Mouse (Mus musculus): ENCODE measurements around the gene Frmd8. TPM values are rescaled to one million over a fixed set of nuclear protein-coding genes. Genes with fewer than 3 reads are reported as not detected.
"Not testable (repeated sequence)": the region's sequence is repeated elsewhere in the genome, so short reads cannot be mapped to it uniquely, and the experiment has no call there.

Gene Frmd8
- total RNA-seq, 2 experiments from 2014 or later, result 19.0 to 20.5 TPM

DNA sequence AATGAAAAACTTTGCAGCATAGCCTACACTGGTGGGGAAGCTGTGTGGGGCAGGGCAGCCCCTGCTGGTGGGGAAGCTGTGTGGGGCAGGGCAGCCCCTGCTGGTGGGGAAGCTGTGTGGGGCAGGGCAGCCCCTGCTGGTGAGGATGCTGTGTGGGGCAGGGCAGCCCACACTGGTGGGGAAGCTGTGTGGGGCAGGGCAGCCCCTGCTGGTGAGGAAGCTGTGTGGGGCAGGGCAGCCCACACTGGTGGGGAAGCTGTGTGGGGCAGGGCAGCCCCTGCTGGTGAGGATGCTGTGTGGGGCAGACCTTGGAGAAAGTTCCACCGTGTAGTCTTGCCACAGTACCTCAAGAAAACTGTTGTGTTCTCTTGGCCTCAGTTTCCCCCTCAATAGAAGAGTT, 61.0 kb downstream of the Frmd8 start:
- intact Hi-C loops (cut with DNase I); DNase-seq: not testable (repeated sequence)

DNA sequence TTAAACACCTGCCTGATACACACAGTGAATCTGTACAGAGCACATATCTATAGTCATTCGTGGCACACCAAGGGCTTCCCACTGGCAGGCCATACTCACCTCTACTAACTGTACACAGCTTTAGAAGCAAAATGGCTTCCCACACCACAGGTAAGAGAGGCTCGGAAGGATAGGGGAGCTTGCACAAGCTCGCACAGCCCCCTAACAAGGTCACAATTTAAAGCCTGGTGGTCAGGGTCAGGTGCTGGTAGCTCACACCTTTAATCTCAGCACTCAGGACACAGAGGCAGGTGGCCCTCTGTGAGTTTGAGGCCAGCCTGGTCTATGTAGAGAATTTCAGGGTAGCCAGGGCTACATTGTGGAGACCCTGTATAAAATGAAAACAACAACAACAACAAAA, 61.5 kb downstream of the Frmd8 start:
- DNase-seq, result no peak
- intact Hi-C loops (cut with DNase I), result no loop called here

DNA sequence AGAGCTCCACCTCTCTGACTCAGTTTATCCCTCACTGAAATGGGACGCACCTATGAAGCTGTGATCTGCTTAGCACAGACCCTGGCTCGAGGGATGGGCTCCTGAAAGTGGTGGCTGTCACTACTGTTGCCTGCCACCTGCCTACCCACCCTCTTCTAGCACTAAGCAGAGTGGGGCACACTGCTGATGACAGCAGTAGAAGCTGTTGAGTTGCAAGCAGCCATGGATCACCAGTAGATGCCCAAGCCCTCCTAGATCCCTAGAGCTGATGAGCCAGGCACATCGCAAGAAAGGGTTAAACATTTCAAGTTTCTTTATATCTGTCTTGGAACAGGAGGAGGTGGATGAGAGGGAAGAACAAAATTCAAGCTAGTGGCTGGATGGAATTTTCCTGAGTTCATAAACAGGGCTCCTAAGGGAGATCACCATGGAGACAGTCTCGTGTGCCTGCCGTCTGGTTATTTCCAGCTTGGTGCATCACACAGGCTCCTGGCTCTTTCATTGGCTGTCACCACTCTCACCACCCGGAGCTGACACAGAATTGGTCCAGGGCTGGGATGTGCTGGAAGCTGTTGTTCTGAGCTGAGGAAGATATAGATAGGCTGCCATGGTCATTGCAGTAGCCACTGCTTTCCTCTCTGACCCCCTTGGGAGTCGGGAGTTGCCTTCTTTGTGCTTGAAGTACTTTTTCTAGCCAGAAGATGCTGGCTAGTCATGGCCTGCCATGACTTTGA, 63.1 kb downstream of the Frmd8 start:
- intact Hi-C loops (cut with DNase I), result no loop called here
- DNase-seq, result peak; percentile 91 to 93

DNA sequence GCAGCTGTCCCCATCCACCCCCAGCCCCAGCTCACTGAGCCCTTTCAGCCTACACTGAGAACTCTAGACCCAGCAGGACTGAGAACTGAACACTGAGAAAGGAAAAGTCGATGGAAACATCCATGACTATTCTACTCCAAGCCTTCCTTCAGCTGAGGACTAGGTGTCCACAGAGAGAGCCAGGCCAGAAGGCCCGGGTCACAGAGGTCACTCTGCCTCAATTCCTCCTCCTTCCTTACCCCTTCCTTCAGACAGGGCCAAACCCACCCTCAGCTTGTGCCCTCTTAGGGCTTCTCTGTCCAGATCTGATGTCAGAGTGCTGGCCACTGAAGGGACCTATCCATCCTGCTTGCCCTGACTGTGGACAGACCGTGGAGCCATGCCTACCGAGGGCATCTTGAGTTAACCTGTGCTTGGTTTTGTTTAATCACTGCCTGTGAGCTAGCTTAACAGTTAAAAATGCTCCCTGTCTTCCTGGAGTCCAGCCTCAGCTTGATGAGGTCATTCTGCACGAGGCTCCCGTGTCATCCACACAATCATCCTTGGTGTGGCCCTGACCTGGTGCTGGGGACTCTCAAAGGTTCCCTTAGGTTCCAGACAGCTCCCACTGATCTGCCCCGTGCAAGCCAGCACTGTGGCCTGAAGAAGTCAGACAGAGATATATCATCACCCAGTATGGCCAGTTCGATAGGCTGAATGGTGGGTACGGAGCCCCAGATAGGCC, 64.1 kb downstream of the Frmd8 start:
- intact Hi-C loops (cut with DNase I), result loop anchor here (1.0 kb wide), 1 partner anchor 9 kb away; no protein-coding TSS in a partner anchor
- DNase-seq, result peak; percentile 43 to 53

DNA sequence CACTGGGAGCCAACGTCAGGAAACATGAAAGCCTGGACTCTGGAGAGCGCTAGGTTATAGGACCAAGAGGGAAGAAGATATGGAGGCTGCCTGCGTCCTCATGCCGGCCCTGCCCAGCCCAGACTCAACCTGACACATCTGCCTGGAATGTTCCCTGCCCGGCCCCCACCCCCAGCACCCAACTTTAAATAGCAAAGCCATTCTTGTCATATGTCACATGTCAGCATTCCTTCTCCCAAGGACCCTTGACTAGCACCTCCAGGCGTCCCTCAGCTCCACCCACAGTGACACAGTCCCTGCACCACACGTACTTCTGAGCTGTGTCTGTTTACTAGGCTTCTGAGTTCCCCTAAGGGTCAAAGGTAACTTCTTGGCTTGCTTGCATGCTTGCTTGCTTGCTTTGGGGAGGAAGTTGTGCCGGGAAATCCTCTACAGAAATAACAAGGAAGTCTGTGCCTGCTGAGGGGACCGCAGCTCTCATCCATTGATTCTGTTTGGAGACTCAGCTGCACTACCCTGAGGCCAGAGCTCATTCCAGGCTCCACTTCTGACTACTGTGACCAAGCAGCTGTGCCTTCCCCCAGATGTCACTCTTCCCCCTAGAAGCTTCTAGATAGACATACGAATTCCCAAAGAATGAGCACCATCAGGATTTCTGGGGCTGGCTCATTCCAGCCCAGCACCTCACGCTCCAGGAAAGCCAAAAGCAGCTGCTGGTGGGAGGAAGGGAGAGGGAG, 64.8 kb downstream of the Frmd8 start:
- peak; percentile 72 to 77 for DNase-seq
- intact Hi-C loops (cut with DNase I), result loop anchor here (1.0 kb wide), 1 partner anchor 8 kb away; no protein-coding TSS in a partner anchor

DNA sequence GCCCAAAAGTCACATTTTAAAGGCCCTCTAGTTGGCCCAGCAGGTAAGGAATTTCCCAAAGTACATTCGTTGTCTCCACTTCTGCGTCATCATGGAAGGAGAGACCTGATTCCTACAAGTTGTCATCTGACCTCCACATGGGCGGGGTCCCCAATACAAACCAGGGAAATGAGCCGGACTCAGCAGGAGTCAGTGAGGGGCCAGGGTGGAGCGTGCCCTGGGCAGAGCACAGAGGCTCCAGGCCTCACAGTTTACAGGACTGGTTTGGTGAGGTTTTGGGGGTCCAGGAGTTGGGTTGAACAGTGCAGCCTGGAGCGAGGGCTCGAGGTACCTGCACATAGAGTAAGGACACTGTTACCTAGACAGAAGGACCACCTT, 65.4 kb downstream of the Frmd8 start:
- intact Hi-C loops (cut with DNase I), result loop anchor here (1.0 kb wide), 1 partner anchor 7 kb away; no protein-coding TSS in a partner anchor
- peak in 1 of 2 experiments; percentile 43 for DNase-seq

DNA sequence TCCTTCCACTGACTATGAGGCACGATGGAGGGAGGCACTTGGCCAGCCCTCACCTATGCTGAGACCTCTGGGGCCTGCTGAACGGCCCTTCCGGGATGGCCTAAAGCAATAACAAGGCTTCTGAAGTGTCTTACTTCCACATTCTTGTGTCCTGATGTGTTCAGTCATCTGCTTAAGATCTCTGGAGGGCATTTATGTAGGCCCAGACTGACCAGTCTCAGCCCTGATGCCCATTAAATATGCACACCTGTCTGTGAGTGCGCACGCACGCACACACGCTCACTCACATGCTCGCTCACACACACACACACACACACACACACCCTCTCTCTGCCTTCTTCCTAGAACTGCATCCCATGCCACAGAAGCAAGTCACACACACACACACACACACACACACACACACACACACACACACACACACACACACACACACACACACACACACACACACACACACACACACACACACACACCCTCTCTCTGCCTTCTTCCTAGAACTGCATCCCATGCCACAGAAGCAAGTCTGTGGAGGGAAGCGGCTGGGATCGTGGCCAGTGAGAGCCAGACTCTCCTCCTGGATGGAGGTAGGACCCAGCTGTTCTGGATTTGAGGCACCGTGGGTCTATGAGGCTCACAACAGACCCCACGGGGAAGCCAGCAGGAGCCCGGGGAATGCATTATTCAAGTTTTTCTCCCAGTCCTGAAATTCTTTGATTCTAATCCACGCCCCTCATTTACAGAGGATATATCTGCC, 65.9 kb downstream of the Frmd8 start:
- DNase-seq, result no peak
- intact Hi-C loops (cut with DNase I), result no loop called here

DNA sequence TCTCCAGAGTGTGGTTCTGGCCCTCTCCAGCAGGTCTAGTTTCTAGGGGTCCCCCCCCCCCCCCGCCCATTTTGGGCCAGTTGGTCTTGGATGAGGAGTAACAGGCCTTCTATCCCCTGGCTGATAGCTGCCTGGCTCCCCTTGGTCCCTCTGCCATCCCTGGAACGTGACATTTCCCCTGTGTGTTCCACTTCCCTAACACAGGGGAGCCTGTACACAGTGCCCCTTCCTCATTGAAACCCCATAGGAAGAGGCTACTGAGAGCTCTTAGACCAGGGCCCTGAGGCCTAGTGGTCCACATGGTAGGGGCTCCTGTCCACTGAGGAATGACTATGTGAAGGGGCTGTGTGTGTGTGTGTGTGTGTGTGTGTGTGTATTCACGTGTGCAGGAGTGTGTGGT, 67.3 kb downstream of the Frmd8 start:
- intact Hi-C loops (cut with DNase I), result no loop called here
- DNase-seq, result no peak

DNA sequence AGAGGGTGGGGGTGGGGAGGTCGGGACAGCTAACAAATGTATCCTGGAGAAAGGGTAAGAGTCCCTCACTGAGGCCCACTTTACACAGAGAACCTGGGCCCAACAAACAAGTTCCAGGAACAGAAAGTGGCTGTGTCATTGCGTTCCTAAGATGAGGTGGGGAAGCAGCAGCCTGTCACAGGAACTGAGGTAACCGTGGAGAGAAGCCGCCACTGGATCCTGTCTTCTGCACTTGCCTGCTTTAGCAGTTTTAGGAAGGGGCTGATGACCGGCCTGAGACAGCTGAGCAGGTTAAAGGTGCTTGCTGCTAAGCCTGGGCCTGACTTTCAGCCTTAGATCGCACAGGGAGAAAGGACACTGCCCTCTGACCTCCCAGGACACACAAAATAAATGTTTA, 68.3 kb downstream of the Frmd8 start:
- peak; percentile 49 to 52 for DNase-seq
- intact Hi-C loops (cut with DNase I), result no loop called here

DNA sequence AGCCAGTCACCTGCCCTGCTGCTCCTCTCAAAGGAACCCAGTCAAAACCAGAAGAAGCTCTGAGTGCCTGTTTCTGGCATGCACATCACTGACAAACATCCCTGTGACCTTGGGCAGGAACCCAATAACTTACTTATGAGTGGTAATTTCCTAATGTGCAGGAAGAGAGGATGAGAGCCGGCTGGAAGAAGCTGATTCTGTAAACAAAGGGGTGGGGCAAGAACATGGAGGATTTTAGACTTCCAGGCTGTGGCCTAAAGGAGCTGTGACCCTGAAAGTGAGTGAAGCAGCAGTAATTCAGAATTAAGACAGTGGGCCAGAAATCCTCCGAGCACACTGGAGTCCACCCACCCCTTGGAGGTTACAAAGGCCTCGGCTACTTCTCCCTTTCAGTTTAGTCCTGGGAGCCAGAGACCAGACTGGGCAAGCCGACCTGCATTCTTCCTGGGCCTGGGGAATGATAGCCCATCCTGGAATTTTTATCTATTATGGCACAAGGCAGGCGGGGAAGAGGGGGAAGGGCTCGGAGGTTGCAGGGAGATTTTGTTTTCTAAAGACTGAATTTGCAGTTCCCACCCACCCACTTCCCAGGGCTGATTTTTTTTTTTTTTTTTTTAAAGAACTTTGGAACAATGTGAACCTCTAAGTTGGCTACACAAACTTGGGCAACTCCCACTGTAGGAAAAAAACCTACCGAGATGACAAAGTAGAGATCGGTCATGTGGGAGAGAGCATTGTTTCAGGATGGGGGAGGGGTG, 68.8 kb downstream of the Frmd8 start:
- intact Hi-C loops (cut with DNase I), result no loop called here
- peak; percentile 71 to 78 for DNase-seq

DNA sequence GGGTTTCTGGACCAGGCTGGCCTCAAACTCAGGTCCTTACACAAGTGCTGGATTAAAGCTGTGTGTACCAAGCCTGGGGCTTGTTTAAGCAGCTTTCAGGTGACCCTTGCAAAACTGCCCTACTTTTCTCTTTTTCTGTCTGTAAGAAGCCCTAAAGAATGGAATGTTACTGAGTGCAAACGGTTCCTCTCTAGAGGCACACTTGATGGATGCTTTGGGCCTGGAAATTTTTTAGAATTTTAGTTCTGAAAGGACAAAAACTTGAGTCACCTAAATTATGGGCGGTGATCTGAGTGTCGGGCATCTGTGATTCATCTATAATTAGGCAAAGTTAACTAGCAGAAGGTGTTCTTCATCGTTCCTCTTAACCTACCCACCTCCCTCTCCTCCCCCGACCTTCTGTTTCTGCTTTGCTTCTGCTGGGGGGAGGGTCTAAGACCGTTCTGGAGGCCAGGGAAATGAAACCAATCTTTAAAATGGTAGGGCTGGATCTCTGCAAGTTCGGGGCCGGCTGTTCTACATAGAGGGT, 70.6 kb downstream of the Frmd8 start:
- DNase-seq, result peak in 1 of 2 experiments; percentile 25
- intact Hi-C loops (cut with DNase I), result loop anchor here (2.0 kb wide), 1 partner anchor 18 kb away; no protein-coding TSS in a partner anchor

DNA sequence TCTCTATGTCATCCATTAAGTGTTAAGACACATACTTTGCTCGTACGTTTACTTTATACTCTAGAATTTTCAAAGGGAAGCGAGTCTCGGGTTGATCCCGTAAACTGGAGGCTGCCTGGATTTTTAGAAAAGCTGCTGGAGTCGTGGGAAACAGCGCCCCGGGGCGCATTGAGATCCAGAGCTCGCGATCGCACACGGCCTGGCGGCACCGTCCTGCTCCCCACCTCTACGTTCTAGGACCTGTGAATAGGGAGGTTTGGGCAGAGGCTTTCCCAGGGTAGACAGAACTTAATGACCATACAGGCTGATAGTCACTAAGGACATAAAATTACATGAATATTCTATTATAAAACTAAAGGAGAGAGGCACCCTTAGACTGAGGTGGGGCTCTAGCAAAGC, 71.2 kb downstream of the Frmd8 start:
- intact Hi-C loops (cut with DNase I), result loop anchor here (2.0 kb wide), 1 partner anchor 19 kb away; no protein-coding TSS in a partner anchor
- DNase-seq, result no peak

DNA sequence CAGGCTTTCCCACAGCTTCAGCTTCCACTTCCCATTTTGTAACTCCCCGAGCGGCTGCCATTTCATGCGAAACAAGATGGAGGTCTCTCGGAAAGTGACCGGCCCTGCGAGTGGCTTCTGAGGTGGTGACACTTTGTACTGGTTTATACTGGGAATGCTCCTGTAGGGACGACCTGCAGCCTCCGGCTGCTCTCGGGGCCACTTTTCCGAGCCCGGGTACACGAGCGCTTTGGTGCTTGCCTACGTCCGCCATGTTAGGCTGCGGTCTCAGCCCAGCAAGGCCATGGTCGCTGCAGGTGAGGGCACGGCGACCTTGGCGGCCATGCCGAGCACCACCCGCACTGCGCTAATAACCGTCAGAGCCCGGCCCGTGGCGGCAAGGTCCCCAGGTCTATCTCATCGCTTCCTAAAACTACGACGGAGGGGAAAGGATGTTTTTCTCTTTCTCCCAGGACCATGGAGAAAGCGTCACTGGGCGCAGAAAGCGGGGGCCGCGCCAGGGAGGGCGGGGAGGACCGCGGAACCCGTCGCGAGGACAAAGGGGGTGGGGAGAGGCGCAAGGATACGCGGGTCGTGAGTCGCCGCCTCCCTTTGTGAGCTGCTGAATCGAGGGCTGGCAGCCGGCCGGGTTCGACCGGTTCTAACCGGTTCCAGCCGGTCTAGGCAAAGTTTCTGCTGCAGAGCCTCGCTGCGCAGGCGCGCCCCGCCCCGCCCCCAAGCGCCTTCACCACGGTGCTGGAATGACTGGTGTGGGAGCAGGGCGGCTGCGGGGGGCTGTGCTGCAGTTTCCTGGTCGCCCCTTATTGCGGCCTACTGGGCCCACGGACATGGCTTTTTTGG, 71.8 kb downstream of the Frmd8 start:
- intact Hi-C loops (cut with DNase I), result no loop called here
- peak; percentile 100 for DNase-seq

DNA sequence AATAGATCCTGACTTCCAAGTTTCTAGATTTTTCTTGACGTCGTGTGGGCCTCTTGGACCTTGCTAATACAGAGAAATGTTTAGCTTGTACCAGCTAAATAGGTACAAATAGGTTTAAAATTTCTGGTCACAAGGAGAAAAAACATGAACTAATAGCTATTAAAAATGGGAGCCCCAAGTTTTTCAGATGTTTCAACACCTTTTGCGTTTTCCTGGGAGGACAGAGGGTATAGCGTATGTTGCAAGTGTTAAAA, 72.4 kb downstream of the Frmd8 start:
- DNase-seq, result no peak
- intact Hi-C loops (cut with DNase I), result loop anchor here (1.0 kb wide), 2 partner anchors 8 to 44 kb away; no protein-coding TSS in a partner anchor

DNA sequence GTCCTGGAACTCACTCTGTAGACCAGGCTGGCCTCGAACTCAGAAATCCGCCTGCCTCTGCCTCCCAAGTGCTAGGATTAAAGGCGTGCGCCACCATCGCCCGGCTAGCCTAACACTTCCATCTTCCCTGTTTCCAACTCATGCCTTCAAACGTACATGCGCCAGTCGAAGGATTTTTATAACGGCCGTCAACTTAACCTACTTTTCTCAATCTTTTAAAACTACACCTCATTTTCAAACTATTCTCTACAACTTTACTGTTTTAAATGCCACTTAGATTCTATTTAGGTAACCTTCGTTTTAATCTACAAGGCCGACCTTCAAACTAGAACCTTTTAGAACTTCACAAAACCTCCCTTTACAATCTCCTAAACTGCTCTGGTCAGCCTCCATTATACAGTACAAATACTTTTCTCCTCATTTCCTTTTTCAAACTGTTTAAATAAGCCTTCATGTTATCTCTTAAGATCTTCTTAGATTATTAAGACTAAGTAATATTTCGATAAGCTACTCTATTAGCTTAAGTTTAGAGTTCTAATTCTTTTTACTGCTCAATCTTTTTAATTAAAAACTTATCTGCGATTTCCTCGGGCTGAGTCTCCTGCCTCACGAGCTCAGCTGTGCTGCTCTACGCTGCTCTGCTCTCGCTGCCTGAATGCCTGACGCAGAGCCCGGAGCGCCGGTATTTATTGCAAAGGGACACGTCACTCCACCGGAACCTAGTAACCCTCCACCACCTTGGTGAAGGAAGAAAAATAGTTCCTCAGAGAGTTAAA, 72.9 kb downstream of the Frmd8 start:
- DNase-seq, result peak; percentile 97 to 98
- intact Hi-C loops (cut with DNase I), result loop anchor here (1.0 kb wide), 2 partner anchors 8 to 44 kb away; no protein-coding TSS in a partner anchor

DNA sequence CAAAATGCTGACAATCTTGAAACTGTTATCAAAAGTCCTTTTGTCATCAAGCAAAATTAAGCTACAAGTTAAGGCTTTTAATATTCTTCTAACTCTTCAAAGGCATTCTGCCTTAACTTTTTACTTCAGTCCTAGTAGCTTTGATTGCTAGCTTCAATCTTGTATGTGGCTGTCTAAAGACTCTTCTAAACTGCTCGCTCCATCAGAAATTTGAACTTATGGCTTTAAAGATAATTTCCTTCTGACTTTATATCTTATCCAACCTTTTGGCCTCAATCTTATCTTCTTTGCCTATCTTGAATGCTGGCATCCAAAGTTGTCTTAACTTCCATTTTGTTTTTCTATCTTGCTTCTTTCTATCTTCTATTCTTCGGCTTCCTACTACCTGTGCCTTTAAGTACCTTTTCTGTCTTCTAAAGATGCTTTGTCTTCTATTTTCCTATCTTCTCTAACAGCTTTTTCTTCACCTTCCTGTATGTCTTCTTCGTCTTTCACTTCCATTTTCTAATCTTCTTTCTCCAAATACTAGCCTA, 73.6 kb downstream of the Frmd8 start:
- no peak for DNase-seq
- intact Hi-C loops (cut with DNase I), result no loop called here

DNA sequence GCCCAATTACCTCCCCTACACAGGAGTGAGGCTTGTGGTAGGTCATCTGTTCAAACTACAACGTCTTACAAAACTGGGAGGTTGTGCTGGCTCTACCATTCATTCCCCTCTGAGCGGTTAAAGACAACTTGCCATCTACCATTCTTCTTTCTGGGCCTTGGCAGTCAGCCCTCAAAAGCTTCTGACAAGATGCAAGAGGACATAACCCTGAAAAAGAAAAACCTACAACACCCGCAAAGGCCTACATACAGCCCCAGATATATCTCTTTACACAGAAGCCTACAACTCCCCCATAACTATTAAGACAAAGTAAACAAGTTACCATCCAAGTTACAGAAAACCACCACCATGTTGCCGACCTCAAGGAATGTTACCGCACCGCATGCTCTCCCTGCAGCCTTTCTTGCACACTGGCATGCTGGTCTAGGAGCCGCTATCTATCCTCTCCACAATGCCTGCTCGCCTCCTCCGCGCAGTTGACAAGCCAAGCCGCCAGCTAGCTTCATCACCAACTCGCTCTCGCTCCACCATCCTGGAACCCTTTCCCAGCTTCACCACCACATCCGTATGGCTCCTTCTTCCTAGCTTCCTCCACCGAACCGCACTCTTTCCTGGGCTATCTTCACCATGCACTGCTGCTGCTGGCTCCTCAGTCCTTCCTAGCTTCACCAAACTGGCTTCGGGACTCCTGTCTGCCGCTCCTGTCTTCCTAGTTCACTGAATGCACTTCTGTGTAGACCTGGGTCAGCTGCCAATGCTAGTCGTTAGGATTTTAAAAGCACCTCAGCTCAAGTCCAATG, 74.2 kb downstream of the Frmd8 start:
- intact Hi-C loops (cut with DNase I), result no loop called here
- DNase-seq, result peak; percentile 44 to 67

All from heart, postnatal 10 days (tissue).